Mouse (Mus musculus) kidney, postnatal 0 days (tissue): ENCODE results near the gene Megf11. TPM values are rescaled to one million over a fixed set of nuclear protein-coding genes. Genes with fewer than 3 reads are reported as not detected.
A peak's percentile ranks its signal among the peaks of the same experiment; 100 is the strongest.

Experiments
- ATAC-seq: fragments of 200-750 bp; cut with Nextera tagmentation; replicated peaks from 2 replicates; pipeline ENCODE4 v1.8.0; 2017; ENCODE audit warnings: low read depth, moderate number of reproducible peaks, moderate TSS enrichment, moderate library complexity; ENCODE audit not compliant: low FRiP score
- DNase-seq: peaks from one replicate; pipeline ENCODE4 v3.0.0-alpha.2; 2016; ENCODE audit warnings: low spot score
- H3K27ac ChIP-seq: fragments of 300-500 bp; sonication (generic); 2 replicates; pipeline ENCODE4 v1.5.1; 2014; ENCODE audit warnings: mild to moderate bottlenecking
- H3K27me3 ChIP-seq: fragments of 300-500 bp; sonication (generic); 2 replicates; pipeline ENCODE4 v1.6.1; 2014; ENCODE audit warnings: low read length, mixed read lengths; ENCODE audit not compliant: insufficient read depth
- H3K36me3 ChIP-seq: fragments of 300-500 bp; sonication (generic); 2 replicates; pipeline ENCODE4 v1.6.1; 2014; ENCODE audit warnings: low read length, mixed read lengths; ENCODE audit not compliant: insufficient read depth
- H3K4me1 ChIP-seq: fragments of 300-500 bp; sonication (generic); replicated peaks from 2 replicates; pipeline ENCODE4 v1.6.1; 2014; ENCODE audit warnings: antibody characterized with exemption, low read length, mixed read lengths; ENCODE audit not compliant: insufficient read depth
- H3K4me2 ChIP-seq: fragments of 300-500 bp; sonication (generic); 2 replicates; pipeline ENCODE4 v1.6.1; 2014; ENCODE audit warnings: mild to moderate bottlenecking, low read length, moderate library complexity, mixed read lengths
- H3K4me3 ChIP-seq: fragments of 300-500 bp; sonication (generic); replicated peaks from 2 replicates; pipeline ENCODE4 v1.5.1; 2014; ENCODE audit warnings: low read depth, low read length
- H3K9ac ChIP-seq: fragments of 300-500 bp; sonication (generic); 2 replicates; pipeline ENCODE4 v1.6.1; 2014; ENCODE audit warnings: low read depth, low read length
- H3K9me3 ChIP-seq: fragments of 300-500 bp; sonication (generic); replicated peaks from 2 replicates; pipeline ENCODE4 v1.6.1; 2016; ENCODE audit warnings: low read length, inconsistent platforms, mixed read lengths
- CTCF ChIP-seq: IDR thresholded peaks from 2 replicates; pipeline ENCODE4 v1.5.1; 2016; ENCODE audit warnings: antibody characterized with exemption, low read depth, mild to moderate bottlenecking, moderate library complexity
- WGBS: fragments of 180-500 bp; shearing (Covaris S2); extraction: QIAGEN DNeasy Blood & Tissue Kit; methylation state at CpG from one replicate; pipeline ENCODE4 v1.1.7; 2014; 5-methylcytosine and 5-hydroxymethylcytosine counted together
- polyA plus RNA-seq: library from polyadenylated mRNA; unstranded; fragments of >200 nt; fragmentation: Nextera tagmentation; extraction: Ambion mirVana; gene quantifications from 2 replicates; pipeline ENCODE4 v1.2.1, GENCODE M21; 2015

Megf11 gene
- polyA plus RNA-seq, 1 experiment from 2014 or later, result 2.6 TPM

DNA sequence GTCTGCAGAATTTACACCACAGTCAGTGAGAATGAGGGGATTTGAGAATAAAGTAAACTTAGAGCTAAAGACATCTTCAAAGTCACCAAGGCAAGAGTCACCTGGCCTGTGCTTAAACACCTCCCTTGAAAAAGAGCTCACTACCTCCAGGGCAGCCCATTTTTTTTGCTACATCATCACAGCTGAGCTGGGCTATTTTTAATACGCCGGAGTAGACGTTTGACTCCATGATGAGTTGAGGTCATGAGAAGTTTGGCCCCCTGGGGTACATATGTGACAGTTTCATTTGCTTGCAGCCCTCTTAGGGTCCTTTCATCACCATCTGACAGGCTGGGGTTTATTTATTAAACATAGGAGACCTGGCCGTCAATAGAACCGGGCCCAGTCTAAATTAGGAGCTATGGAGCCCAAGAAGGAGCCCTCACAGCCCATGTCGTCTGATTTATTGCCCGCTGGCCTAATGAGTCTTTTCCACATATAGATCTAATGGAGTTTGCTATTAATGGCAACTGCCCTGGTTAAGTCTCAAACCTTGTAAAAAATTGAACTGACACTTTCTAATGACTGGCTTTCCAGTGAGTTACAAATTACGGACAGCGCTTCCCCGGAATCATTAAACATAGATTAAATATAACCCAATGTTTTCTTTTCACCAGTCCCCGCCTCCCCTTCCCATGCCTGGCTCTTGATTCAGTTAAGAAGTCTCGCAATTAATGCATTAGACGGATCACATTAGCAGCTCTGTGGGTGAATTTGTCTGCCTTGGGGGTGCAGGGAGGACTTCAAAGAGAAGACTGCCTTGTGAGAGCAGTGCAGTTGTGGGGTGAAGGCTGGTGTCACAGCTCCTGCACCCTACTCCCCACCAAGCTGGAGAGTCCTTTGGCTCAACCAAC lies 301.9 kb downstream of the Megf11 start:
- H3K27ac ChIP-seq, result no peak overlapping the region
- peak; percentile 32 for DNase-seq

GRCm38 (mm10) chr9:64688015-64688394 lies 302.6 kb downstream of the Megf11 start:
- ATAC-seq, result no peak
- H3K27ac ChIP-seq, result no peak overlapping the region

More for the DNA sequence above, 301.9 kb downstream of the Megf11 start:
- 35% methylated on average over 13 of the region's 13 CpGs for WGBS
- H3K4me3 ChIP-seq, result no peak overlapping the region
- no peaks in the 10 kb centered on the region for H3K27me3 ChIP-seq
- H3K9ac ChIP-seq, result no peak overlapping the region
- H3K36me3 ChIP-seq, result no peaks in the 10 kb centered on the region
- H3K4me1 ChIP-seq, result peaks cover 14% of the 10 kb centered on the region; the same call in 1 of the 2 replicates
- no peaks in the 10 kb centered on the region for H3K9me3 ChIP-seq
- H3K4me2 ChIP-seq, result no peak overlapping the region
- ATAC-seq, result no peak
- no peak for TF ChIP-seq CTCF

GRCm38 (mm10) chr9:64690771-64691170 lies 305.3 kb downstream of the Megf11 start:
- no peaks in the 10 kb centered on the region for H3K27me3 ChIP-seq
- H3K9ac ChIP-seq, result no peak overlapping the region
- no peak for TF ChIP-seq CTCF
- peaks cover 18% of the 10 kb centered on the region for H3K36me3 ChIP-seq
- H3K4me2 ChIP-seq, result no peak overlapping the region
- ATAC-seq (no peak), DNase-seq (no peak)
- peaks cover 14% of the 10 kb centered on the region; the same call in 1 of the 2 replicates for H3K4me1 ChIP-seq
- no peak overlapping the region for H3K27ac ChIP-seq
- whole genome bisulfite sequencing, result 93% methylated on average over 2 of the region's 2 CpGs
- no peaks in the 10 kb centered on the region for H3K9me3 ChIP-seq
- no peak overlapping the region for H3K4me3 ChIP-seq

More at GRCm38 (mm10) chr9:64688015-64688394, 302.6 kb downstream of the Megf11 start:
- no peak overlapping the region for H3K4me2 ChIP-seq
- DNase-seq, result no peak
- H3K9ac ChIP-seq, result no peak overlapping the region
- TF ChIP-seq CTCF, result no peak
- H3K27me3 ChIP-seq, result no peaks in the 10 kb centered on the region
- H3K4me1 ChIP-seq, result peaks cover 14% of the 10 kb centered on the region; the same call in 1 of the 2 replicates
- 40% methylated on average over 1 of the region's 1 CpGs for WGBS
- H3K36me3 ChIP-seq, result no peaks in the 10 kb centered on the region
- no peak overlapping the region for H3K4me3 ChIP-seq
- H3K9me3 ChIP-seq, result no peaks in the 10 kb centered on the region

DNA sequence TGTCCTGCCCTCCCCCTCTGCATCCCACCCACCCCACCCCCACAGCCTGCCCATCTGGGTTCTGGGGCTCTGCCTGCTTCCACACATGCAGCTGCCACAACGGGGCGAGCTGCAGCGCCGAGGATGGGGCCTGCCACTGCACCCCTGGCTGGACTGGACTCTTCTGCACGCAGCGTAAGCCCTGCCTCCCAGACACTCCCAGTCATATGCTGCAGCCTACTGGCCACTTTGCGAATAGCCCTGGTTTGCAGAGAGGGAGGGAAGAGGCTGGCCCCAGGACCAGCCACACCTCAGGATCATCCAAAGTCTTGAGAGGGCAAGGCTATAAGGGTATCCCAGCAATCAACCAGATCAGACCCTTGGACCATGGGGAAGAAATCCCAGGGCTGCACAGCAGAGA lies 305.8 kb downstream of the Megf11 start:
- ATAC-seq (peak; percentile 78), DNase-seq (peak; percentile 90)
- H3K4me3 ChIP-seq, result no peak overlapping the region
- H3K27me3 ChIP-seq, result no peaks in the 10 kb centered on the region
- no peak overlapping the region for H3K4me2 ChIP-seq
- no peak overlapping the region for H3K9ac ChIP-seq
- TF ChIP-seq CTCF, result peak; percentile 90
- 6% methylated on average over 7 of the region's 7 CpGs for WGBS
- H3K36me3 ChIP-seq, result peaks cover 19% of the 10 kb centered on the region
- H3K27ac ChIP-seq, result no peak overlapping the region
- peaks cover 14% of the 10 kb centered on the region; the same call in 1 of the 2 replicates for H3K4me1 ChIP-seq
- no peaks in the 10 kb centered on the region for H3K9me3 ChIP-seq

DNA sequence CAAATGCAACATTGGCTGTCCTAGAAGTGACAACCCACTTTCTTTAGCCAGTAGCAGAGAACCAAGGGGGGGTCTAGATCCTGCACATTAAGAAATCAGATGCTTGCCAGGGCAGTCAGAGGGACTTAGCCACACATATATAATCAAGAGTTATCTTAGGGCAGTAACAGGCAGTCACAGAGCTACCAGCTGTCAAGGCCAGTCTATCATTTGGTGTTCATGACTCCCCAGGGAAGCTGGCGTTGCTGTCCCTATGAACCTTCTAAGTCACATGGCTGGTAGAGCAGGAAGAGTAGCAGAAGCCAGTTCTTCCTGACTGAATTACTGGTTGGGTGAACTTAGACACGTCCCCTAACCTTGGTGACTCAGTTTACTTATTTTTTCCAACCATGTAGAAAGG lies 307.7 kb downstream of the Megf11 start:
- Histone ChIP-seq H3K36me3 (peaks cover 19% of the 10 kb centered on the region), H3K4me2 (no peak overlapping the region), H3K4me3 (no peak overlapping the region), H3K4me1 (0 out of 2 replicates have a peak, but pooled peaks cover 4% of the 10 kb centered on the region), H3K27ac (no peak overlapping the region), H3K9ac (no peak overlapping the region), H3K27me3 (no peaks in the 10 kb centered on the region), H3K9me3 (no peaks in the 10 kb centered on the region)
- DNase-seq (no peak), ATAC-seq (no peak)
- 45% methylated on average over 2 of the region's 2 CpGs for WGBS
- TF ChIP-seq CTCF, result no peak

DNA sequence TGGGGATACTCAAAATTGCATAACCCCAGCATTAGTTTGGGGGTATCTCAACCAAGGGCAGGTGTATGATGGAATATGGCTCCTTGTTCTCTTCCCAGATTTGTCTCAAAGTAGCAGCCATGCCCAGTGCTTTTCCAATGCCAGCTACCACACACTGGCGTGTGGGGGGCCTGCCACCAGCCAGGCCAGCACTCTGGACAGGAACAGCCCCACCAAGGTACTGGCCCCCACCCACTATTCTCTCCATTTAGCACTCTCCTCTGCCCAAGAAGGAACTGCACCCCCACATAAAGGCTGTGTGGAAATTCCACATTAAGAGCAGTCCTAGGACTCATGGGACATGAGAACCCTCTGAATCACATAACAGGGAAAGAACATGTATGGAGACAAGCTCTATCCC lies 309.8 kb downstream of the Megf11 start:
- no peaks in the 10 kb centered on the region for H3K9me3 ChIP-seq
- peaks cover 19% of the 10 kb centered on the region for H3K36me3 ChIP-seq
- DNase-seq (no peak), ATAC-seq (no peak)
- no peak overlapping the region for H3K4me2 ChIP-seq
- H3K9ac ChIP-seq, result no peak overlapping the region
- no peak overlapping the region for H3K27ac ChIP-seq
- H3K4me1 ChIP-seq, result 0 out of 2 replicates have a peak, but pooled peaks cover 2% of the 10 kb centered on the region
- H3K27me3 ChIP-seq, result no peaks in the 10 kb centered on the region
- WGBS, result 100% methylated on average over 1 of the region's 1 CpGs
- no peak overlapping the region for H3K4me3 ChIP-seq
- no peak for TF ChIP-seq CTCF
